Mouse (Mus musculus) stomach, embryonic 15.5 days (tissue): ENCODE results near the gene Olfr1018. TPM values are rescaled to one million over a fixed set of nuclear protein-coding genes. Genes with fewer than 3 reads are reported as not detected.

Experiments
- ATAC-seq: fragments of 200-750 bp; cut with Nextera tagmentation; 2 replicates; pipeline ENCODE4 v1.8.0; 2017; ENCODE audit warnings: low read depth, moderate number of reproducible peaks, moderate TSS enrichment; ENCODE audit not compliant: insufficient read depth, low FRiP score
- H3K27ac ChIP-seq: fragments of 300-500 bp; sonication (generic); 2 replicates; pipeline ENCODE4 v1.5.1; 2015; ENCODE audit warnings: mild to moderate bottlenecking, inconsistent platforms
- H3K27me3 ChIP-seq: fragments of 300-500 bp; sonication (generic); replicated peaks from 2 replicates; pipeline ENCODE4 v1.6.1; 2015; ENCODE audit warnings: inconsistent platforms
- H3K36me3 ChIP-seq: fragments of 300-500 bp; sonication (generic); 2 replicates; pipeline ENCODE4 v1.6.1; 2015; ENCODE audit warnings: inconsistent platforms
- H3K4me1 ChIP-seq: fragments of 300-500 bp; sonication (generic); 2 replicates; pipeline ENCODE4 v1.6.1; 2015; ENCODE audit warnings: inconsistent platforms
- H3K4me2 ChIP-seq: fragments of 300-500 bp; sonication (generic); 2 replicates; pipeline ENCODE4 v1.6.1; 2015; ENCODE audit warnings: mild to moderate bottlenecking, inconsistent platforms
- H3K4me3 ChIP-seq: fragments of 300-500 bp; sonication (generic); replicated peaks from 2 replicates; pipeline ENCODE4 v1.5.1; 2015; ENCODE audit warnings: inconsistent platforms
- H3K9ac ChIP-seq: fragments of 300-500 bp; sonication (generic); 2 replicates; pipeline ENCODE4 v1.6.1; 2015; ENCODE audit warnings: inconsistent platforms
- H3K9me3 ChIP-seq: fragments of 300-500 bp; sonication (generic); 2 replicates; pipeline ENCODE4 v1.6.1; 2016; ENCODE audit warnings: inconsistent platforms
- WGBS: fragments of 180-500 bp; shearing (Covaris S2); methylation state at CpG from one replicate; pipeline ENCODE4 v1.1.7; 2015; 5-methylcytosine and 5-hydroxymethylcytosine counted together
- polyA plus RNA-seq: library from polyadenylated mRNA; unstranded; fragments of >200 nt; fragmentation: Nextera tagmentation; extraction: Ambion mirVana; gene quantifications from 2 replicates; pipeline ENCODE4 v1.2.1, GENCODE M21; 2015

Gene Olfr1018
- not detected in 2 replicates for polyA plus RNA-seq

GRCm38 (mm10) chr2:85818179-85818578 lies at the start of gene Olfr1018:
Olfr1018 (plus strand) TSS chr2:85818479.
- no peaks in the 10 kb centered on the region for H3K9me3 ChIP-seq
- no peak within 1 kb of the TSS for H3K27ac ChIP-seq
- H3K4me2 ChIP-seq, result no peak within 1 kb of the TSS
- H3K36me3 ChIP-seq, result no peaks in the 10 kb centered on the region
- no peaks in the 10 kb centered on the region for H3K27me3 ChIP-seq
- H3K9ac ChIP-seq, result no peak within 1 kb of the TSS
- H3K4me1 ChIP-seq, result no peaks in the 10 kb centered on the region
- no peak for ATAC-seq
- H3K4me3 ChIP-seq, result no peak within 1 kb of the TSS

GRCm38 (mm10) chr2:85772413-85772812 lies 45.9 kb upstream of the Olfr1018 start, which contains the start of gene Olfr1014:
Olfr1014 (plus strand) TSS chr2:85772713.
- Histone ChIP-seq H3K27ac (no peak within 1 kb of the TSS), H3K9me3 (no peaks in the 10 kb centered on the region), H3K9ac (no peak within 1 kb of the TSS), H3K4me3 (no peak within 1 kb of the TSS), H3K36me3 (no peaks in the 10 kb centered on the region), H3K4me1 (no peaks in the 10 kb centered on the region), H3K27me3 (no peaks in the 10 kb centered on the region), H3K4me2 (no peak within 1 kb of the TSS)
- ATAC-seq, result no peak

- Histone ChIP-seq H3K4me3 (no peak within 1 kb of the TSS), H3K27me3 (no peaks in the 10 kb centered on the region), H3K4me2 (no peak within 1 kb of the TSS), H3K27ac (no peak within 1 kb of the TSS), H3K9me3 (no peaks in the 10 kb centered on the region), H3K9ac (no peak within 1 kb of the TSS), H3K4me1 (no peaks in the 10 kb centered on the region), H3K36me3 (no peaks in the 10 kb centered on the region)
- no peak for ATAC-seq
These were observed 36.6 kb upstream of the Olfr1018 start, which contains the start of gene Olfr1015 for GRCm38 (mm10) chr2:85781717-85782116. Olfr1015 (plus strand) TSS chr2:85782017.

GRCm38 (mm10) chr2:85792331-85792730 lies 25.9 kb upstream of the Olfr1018 start:
- no peak for ATAC-seq
- Histone ChIP-seq H3K27ac (no peak overlapping the region), H3K4me3 (no peak overlapping the region), H3K4me1 (no peaks in the 10 kb centered on the region), H3K27me3 (no peaks in the 10 kb centered on the region), H3K9ac (no peak overlapping the region), H3K9me3 (no peaks in the 10 kb centered on the region), H3K36me3 (no peaks in the 10 kb centered on the region), H3K4me2 (no peak overlapping the region)
- 50% methylated on average over 2 of the region's 2 CpGs for WGBS

- Histone ChIP-seq H3K27me3 (no peaks in the 10 kb centered on the region), H3K9me3 (no peaks in the 10 kb centered on the region), H3K4me2 (no peak within 1 kb of the TSS), H3K36me3 (no peaks in the 10 kb centered on the region), H3K4me3 (no peak within 1 kb of the TSS), H3K27ac (no peak within 1 kb of the TSS), H3K4me1 (no peaks in the 10 kb centered on the region), H3K9ac (no peak within 1 kb of the TSS)
- no peak for ATAC-seq
- WGBS, result 88% methylated on average over 2 of the region's 2 CpGs
These were observed 15.8 kb upstream of the Olfr1018 start, which contains the start of gene Olfr1016 for GRCm38 (mm10) chr2:85802444-85802843. Olfr1016 (minus strand) TSS chr2:85802544.

GRCm38 (mm10) chr2:85804501-85804900 lies 13.8 kb upstream of the Olfr1018 start:
- no peak overlapping the region for H3K4me3 ChIP-seq
- 80% methylated on average over 4 of the region's 4 CpGs for WGBS

GRCm38 (mm10) chr2:85845383-85845782 lies 27.1 kb downstream of the Olfr1018 start, which contains the start of gene Olfr1019:
Olfr1019 (minus strand) TSS chr2:85845483.
- Histone ChIP-seq H3K36me3 (no peaks in the 10 kb centered on the region), H3K27ac (no peak within 1 kb of the TSS), H3K9ac (no peak within 1 kb of the TSS), H3K4me2 (no peak within 1 kb of the TSS), H3K4me1 (no peaks in the 10 kb centered on the region), H3K4me3 (no peak within 1 kb of the TSS), H3K9me3 (no peaks in the 10 kb centered on the region), H3K27me3 (no peaks in the 10 kb centered on the region)
- ATAC-seq, result no peak

More at GRCm38 (mm10) chr2:85804501-85804900, 13.8 kb upstream of the Olfr1018 start:
- no peak for ATAC-seq
- H3K9ac ChIP-seq, result no peak overlapping the region
- no peak overlapping the region for H3K4me2 ChIP-seq
- H3K36me3 ChIP-seq, result no peaks in the 10 kb centered on the region
- no peak overlapping the region for H3K27ac ChIP-seq
- H3K27me3 ChIP-seq, result no peaks in the 10 kb centered on the region
- H3K4me1 ChIP-seq, result no peaks in the 10 kb centered on the region
- H3K9me3 ChIP-seq, result no peaks in the 10 kb centered on the region

GRCm38 (mm10) chr2:85846730-85847129 lies 28.5 kb downstream of the Olfr1018 start, which contains the start of gene Olfr1020:
Olfr1020 (plus strand) TSS chr2:85847030.
- no peak for ATAC-seq
- WGBS, result 88% methylated on average over 1 of the region's 1 CpGs
- no peak within 1 kb of the TSS for H3K4me3 ChIP-seq
- no peak within 1 kb of the TSS for H3K27ac ChIP-seq
- no peak within 1 kb of the TSS for H3K4me2 ChIP-seq
- H3K9me3 ChIP-seq, result no peaks in the 10 kb centered on the region
- H3K9ac ChIP-seq, result no peak within 1 kb of the TSS
- H3K27me3 ChIP-seq, result no peaks in the 10 kb centered on the region
- H3K36me3 ChIP-seq, result no peaks in the 10 kb centered on the region
- H3K4me1 ChIP-seq, result no peaks in the 10 kb centered on the region

- Histone ChIP-seq H3K36me3 (no peaks in the 10 kb centered on the region), H3K4me2 (no peak within 1 kb of the TSS), H3K4me3 (no peak within 1 kb of the TSS), H3K9ac (no peak within 1 kb of the TSS), H3K27ac (no peak within 1 kb of the TSS), H3K9me3 (no peaks in the 10 kb centered on the region), H3K4me1 (no peaks in the 10 kb centered on the region), H3K27me3 (no peaks in the 10 kb centered on the region)
- no peak for ATAC-seq
- 28% methylated on average over 2 of the region's 2 CpGs for WGBS
These were observed 50.0 kb downstream of the Olfr1018 start, which contains the start of gene Olfr1022 for GRCm38 (mm10) chr2:85868294-85868693. Olfr1022 (plus strand) TSS chr2:85868594.

Other genes starting within 250 kb of the Olfr1018 start
- gene Olfr996, start 239.3 kb upstream of the Olfr1018 start, polyA plus RNA-seq, result not detected in 2 replicates
- gene Olfr998, start 229.5 kb upstream of the Olfr1018 start, polyA plus RNA-seq, result not detected in 2 replicates
- not detected in 2 replicates for gene Olfr1000, start 206.6 kb upstream of the Olfr1018 start, polyA plus RNA-seq
- gene Olfr1002, start 167.8 kb upstream of the Olfr1018 start, polyA plus RNA-seq, result not detected in 2 replicates
- not detected in 2 replicates for gene Olfr154, start 154.0 kb upstream of the Olfr1018 start, polyA plus RNA-seq
- gene Olfr1006, start 139.7 kb upstream of the Olfr1018 start, polyA plus RNA-seq, result not detected in 2 replicates
- not detected in 2 replicates for gene Olfr1008, start 129.0 kb upstream of the Olfr1018 start, polyA plus RNA-seq
- not detected in 2 replicates for gene Olfr1009, start 103.1 kb upstream of the Olfr1018 start, polyA plus RNA-seq
- not detected in 2 replicates for gene Olfr1012, start 55.7 kb upstream of the Olfr1018 start, polyA plus RNA-seq
- not detected in 2 replicates for gene Olfr1013, start 51.4 kb upstream of the Olfr1018 start, polyA plus RNA-seq
- not detected in 2 replicates for gene Olfr1014, start 45.8 kb upstream of the Olfr1018 start, polyA plus RNA-seq
- not detected in 2 replicates for gene Olfr1015, start 36.5 kb upstream of the Olfr1018 start, polyA plus RNA-seq
- not detected in 2 replicates for gene Olfr1016, start 15.9 kb upstream of the Olfr1018 start, polyA plus RNA-seq
- gene Olfr1019, start 27.0 kb downstream of the Olfr1018 start, polyA plus RNA-seq, result not detected in 2 replicates
- not detected in 2 replicates for gene Olfr1020, start 28.6 kb downstream of the Olfr1018 start, polyA plus RNA-seq
- not detected in 2 replicates for gene Olfr1022, start 50.1 kb downstream of the Olfr1018 start, polyA plus RNA-seq
- not detected in 2 replicates for gene Olfr1023, start 67.2 kb downstream of the Olfr1018 start, polyA plus RNA-seq
- not detected in 2 replicates for gene Olfr1024, start 86.6 kb downstream of the Olfr1018 start, polyA plus RNA-seq
- not detected in 2 replicates for gene Olfr1025-ps1, start 96.7 kb downstream of the Olfr1018 start, polyA plus RNA-seq
- not detected in 2 replicates for gene Olfr1026, start 103.1 kb downstream of the Olfr1018 start, polyA plus RNA-seq
- gene Olfr1028, start 132.0 kb downstream of the Olfr1018 start, polyA plus RNA-seq, result not detected in 2 replicates
- gene Olfr1029, start 155.4 kb downstream of the Olfr1018 start, polyA plus RNA-seq, result not detected in 2 replicates
- gene Olfr1030, start 160.8 kb downstream of the Olfr1018 start, polyA plus RNA-seq, result not detected in 2 replicates
- gene Olfr1031, start 171.8 kb downstream of the Olfr1018 start, polyA plus RNA-seq, result not detected in 2 replicates
- not detected in 2 replicates for gene Olfr1032, start 187.1 kb downstream of the Olfr1018 start, polyA plus RNA-seq
- 3.6 and 5.2 TPM in 2 replicates for gene Olfr1033, start 202.2 kb downstream of the Olfr1018 start, polyA plus RNA-seq
- gene Olfr1034, start 227.4 kb downstream of the Olfr1018 start, polyA plus RNA-seq, result 0.05 and 0.10 TPM in 2 replicates